ENCODE assay signal across 15 mouse cellular contexts in genomic region chr14:46126541-46126940, GRCm38 (mm10).
"Had no signal": no experiment of that assay in that cellular context is flagged by ENCODE, and none has a peak within 500 bp of the region (broad histone marks: within the 10 kb centered on the region; RNA-seq: fewer than 3 reads in every experiment).

No protein-coding gene starts in this region.

- H3K4me1 ChIP-seq: neural tube, embryonic 15.5 days; stomach, embryonic 15.5 days had no signal

- H3K27me3 ChIP-seq: neural tube, embryonic 15.5 days; stomach, embryonic 15.5 days had no signal

- DNase-seq: retina, postnatal 1 day; right cerebral cortex, adult 18-20 months; right cerebral cortex, postnatal 14 days; right cerebral cortex, postnatal 25 days; right cerebral cortex, postnatal 4 days; spleen, adult 18-20 months; thymus, adult 18-20 months; thymus, adult 2 months; thymus, postnatal 14 days; thymus, postnatal 25 days; thymus, postnatal 36 days; thymus, postnatal 4 days had no signal

- H3K27ac ChIP-seq: neural tube, embryonic 15.5 days; stomach, embryonic 15.5 days; stomach, postnatal 0 days had no signal

- H3K36me3 ChIP-seq: neural tube, embryonic 15.5 days; stomach, embryonic 15.5 days had no signal

- H3K4me2 ChIP-seq: neural tube, embryonic 15.5 days; stomach, embryonic 15.5 days had no signal

- H3K9ac ChIP-seq: neural tube, embryonic 15.5 days; stomach, embryonic 15.5 days had no signal

- H3K4me3 ChIP-seq: neural tube, embryonic 15.5 days; stomach, embryonic 15.5 days had no signal

- H3K9me3 ChIP-seq: neural tube, embryonic 15.5 days; stomach, embryonic 15.5 days had no signal
